Mouse (Mus musculus): Measurements from ENCODE around the gene Pola2. TPM values are rescaled to one million over a fixed set of nuclear protein-coding genes. Genes with fewer than 3 reads are reported as not detected.

Pola2 gene
- 61.4 and 71.4 TPM in 2 replicates for polyA plus RNA-seq (2015; fragmentation: Nextera tagmentation; extraction: Ambion mirVana)

DNA sequence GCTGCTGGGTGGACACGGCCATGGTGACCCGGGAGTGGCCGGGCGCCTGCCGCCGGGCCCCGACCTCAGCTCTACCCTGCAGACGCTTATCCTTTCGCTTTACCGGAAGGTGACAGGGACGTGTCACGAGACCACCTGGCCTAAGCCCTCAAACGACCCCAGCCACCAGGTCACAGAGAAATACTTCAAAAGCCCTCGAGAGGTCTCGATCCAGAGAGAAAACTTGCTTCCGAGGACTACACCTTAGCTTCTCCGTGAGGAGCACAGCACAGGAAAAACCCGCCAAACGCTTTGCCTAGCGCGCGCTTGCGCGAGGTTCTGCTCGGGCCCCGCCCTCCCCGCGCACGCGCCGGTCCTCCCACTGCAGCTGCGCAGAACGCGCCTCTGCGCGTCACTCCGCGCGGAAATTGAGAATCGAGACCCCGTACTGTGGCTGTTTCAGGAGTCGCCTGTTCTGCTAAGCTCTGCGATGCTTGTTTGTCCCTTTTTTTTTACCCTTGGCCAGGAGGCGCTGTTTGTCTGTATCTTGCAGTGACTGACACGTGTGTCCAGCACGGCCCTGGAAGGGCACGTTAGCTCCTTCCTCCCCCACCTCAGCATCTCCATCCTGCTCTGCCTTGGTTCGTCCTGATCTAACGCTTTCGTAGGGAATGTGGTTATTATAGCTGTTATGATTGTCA lies at the start of gene Pola2:
Gene Pola2, minus strand, starts transcription at position 320 of the 680 bp plus-strand sequence.
- peak; percentile 93 for DNase-seq (ENCODE audit: low spot score)

DNA sequence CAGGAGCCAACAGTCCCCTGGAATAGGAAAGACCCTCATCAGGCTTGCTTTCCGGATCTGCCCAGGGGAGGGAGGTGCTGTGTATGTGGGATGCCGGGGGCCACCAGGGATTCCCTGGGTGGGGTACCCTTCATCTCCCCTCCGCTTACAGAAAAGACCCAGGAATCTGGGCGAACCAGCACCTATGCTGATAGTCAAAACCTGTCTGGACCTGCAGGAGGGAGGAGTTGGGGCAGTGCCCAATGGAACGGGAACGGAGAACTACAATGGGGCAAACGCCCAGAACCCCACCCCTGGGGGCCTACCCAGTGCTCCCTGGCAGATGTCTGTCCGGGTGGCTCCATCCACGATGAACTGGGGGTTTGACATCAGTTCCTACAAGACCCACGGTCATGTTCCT lies 49.7 kb upstream of the Pola2 start:
- DNase-seq (ENCODE audit: low spot score): no peak

DNA sequence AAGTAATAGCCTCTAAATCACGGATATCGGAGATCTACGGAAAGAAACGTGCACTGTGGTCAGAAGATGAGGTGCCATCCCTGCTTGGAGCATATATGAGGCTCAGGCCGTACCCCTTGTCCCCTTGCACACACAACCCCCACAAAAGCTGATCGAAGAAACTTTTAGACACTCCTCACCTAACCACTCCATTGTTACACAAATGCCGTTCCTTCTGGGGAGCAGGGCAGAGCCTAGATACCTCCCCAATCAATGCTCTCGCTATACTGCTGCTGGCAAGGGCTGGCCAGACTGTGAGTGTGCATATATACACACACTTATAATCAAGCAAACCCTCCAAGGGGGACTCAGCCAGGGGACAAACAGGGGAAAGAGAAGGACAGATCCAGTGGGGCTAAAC lies 45.1 kb upstream of the Pola2 start:
- DNase-seq (ENCODE audit: low spot score): no peak

DNA sequence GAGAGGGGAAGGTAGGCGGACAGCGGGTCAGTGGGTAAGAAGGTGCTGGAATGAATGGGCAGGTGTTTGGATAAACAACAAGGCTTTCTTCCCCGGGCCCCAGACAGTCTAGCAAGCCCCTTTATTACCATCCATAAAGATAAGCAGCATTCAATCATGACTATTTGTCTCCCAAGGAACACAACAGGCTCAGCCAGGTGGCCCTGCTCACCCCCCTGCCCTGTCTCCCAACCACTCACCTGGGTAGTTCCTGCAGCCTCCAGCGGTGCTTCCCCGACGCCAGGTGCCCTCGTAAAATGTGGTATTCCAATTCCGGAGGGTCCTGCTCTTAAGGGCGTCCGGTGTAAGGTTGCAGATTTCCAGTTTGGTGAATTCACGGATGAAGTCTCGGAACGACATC lies 43.0 kb upstream of the Pola2 start:
- DNase-seq (ENCODE audit: low spot score): no peak

DNA sequence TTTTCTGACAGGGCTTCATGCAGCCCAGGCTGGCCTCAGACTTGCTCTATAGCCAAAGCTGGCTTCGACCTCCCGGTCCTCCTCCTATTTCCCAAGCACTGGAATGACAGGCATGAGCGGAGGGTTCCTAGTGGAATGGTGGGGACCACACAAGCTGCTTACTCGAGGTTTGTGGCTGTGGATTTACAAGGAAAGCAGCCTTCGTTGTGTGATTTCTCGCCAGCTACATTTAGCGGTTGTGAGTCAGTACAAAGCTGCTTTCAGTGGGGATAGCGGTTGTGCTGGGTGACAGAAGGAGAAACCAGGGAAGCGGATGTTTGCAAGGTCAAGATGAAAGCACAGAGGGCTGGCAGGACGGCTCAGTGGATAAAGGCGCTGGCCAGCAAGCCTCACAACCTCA lies 41.5 kb upstream of the Pola2 start:
- no peak for DNase-seq (ENCODE audit: low spot score)

DNA sequence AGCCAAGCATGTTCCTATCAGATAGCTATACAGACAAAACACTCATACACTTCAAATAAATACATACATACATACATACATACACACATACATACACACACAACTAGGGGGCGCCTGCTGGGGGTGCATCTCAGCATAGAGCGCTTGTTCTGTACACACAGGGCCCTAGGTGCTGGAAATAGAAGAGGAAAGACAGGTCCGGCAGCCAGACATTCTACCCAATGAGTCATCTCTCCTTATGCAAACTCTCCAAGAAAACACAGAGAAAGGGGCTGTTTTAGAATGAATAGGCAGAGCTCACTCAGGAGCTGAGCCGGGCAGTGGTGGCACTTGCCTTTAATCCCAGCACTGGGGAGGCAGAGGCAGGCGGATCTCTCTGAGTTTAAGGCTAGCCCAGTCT lies 36.0 kb upstream of the Pola2 start:
- DNase-seq (ENCODE audit: low spot score): no peak

DNA sequence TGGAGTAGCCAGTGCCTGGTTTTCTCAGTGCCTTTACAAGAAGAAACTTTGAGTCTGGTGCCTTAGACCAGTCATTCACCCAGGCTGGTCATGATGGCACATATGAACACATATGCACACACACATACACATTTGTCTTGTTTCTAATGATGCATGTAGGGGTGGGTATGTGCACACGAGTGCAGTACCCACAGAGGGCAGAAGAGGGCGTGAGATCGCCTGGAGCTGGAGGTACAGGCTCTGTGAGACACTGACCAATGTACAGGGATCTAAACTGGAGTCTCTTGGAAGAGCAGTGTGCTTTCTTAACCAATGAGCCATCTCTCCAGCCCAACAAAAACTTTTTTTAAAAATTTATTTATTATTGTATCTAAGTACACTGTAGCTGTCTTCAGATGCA lies 34.2 kb upstream of the Pola2 start:
- DNase-seq (ENCODE audit: low spot score): no peak

DNA sequence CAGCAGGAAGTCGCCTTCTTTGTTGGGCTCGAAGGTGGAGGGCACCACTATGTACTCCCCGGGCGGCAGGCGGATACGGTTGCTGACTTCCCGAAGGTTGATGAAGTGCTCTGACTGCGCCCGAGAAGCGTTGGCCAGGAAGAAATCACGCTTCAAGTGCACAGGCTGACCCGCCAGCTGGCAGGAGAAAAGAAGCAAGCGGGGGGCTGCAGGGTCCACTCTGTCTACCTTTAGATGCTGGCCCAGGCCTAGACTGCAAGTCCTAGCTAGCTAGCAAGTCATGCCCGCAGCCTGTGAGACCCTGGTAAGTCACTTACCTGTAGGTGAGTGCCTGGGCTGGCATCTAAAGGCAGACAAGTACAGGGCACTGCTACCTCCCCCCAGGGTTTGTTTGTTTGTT lies 30.7 kb upstream of the Pola2 start:
- no peak for DNase-seq (ENCODE audit: low spot score)

DNA sequence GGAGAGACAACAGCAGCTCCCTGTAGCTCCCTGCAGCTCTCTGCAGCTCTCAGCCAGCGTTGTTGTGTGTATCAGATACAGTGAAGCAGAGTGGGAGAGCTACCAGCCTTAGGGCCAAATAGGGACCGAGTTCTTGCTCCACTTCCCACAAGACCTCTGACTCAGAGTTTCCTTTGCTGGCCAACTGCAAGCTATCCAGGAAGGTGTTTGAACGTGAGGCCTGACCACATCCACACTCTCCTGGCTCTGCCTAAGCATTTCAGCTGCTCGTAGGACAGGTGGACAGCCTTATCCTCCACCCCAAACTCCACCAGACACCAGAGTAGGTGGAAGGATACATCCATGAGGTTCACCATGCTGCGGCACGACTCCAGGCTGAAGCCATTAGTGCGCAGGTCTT lies 28.0 kb upstream of the Pola2 start:
- DNase-seq (ENCODE audit: low spot score): no peak

DNA sequence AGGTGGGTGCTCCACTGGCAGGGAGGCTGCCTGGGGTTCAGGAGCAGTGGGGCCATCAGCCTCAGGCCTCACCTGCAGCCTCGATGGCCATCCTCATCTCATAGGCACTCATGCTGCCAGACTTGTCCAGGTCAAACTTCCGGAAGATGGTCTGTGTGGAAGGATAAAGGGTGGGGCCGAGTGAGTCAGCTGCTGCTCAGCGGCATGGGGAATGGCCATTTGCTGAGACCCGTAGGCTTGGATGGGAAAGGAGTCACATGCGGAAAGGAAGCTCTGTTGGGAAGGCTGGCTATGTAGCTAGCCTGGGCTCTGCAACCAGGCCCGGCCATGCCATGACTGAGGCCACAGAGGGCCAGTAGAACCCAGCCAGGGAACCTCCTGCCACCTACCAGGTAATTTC lies 27.5 kb upstream of the Pola2 start:
- no peak for DNase-seq (ENCODE audit: low spot score)

DNA sequence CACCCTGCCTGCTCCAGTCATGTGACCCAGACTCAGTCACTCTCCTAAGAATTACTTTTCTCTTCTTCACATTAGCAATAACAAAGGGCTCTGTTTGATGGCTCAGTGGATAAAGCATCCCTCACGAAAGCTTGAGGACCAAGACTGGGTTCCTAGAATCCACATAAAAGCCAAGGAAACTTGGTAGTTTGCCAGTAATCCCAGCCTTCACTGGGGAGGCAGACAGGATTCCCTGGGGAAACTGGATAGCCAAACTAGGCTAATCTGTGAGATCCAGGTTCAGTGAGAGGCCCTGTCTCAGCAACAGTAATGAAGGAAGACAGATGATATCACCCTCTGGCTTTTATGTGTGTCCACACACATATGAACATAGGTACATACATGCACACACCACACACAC lies 26.9 kb upstream of the Pola2 start:
- no peak for DNase-seq (ENCODE audit: low spot score)

DNA sequence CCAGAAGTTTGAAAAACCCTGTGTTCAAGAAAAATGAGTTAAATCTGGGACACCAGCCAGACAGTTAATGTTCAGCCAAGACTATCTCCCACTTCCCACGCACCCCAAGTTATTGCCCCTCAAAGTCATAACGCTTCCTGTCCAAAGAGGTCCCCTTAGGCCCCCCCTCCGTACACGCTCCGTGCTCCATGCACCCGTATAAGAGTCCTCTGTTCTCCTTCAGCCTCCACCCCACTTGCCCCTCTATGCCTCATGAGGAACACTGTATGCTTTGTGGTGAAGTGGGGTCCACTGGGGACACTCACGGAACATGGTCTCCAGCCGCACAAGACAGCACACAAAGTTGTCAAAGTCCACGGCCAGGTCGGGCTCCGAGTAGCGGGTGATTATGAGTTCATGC lies 26.0 kb upstream of the Pola2 start:
- no peak for DNase-seq (ENCODE audit: low spot score)

DNA sequence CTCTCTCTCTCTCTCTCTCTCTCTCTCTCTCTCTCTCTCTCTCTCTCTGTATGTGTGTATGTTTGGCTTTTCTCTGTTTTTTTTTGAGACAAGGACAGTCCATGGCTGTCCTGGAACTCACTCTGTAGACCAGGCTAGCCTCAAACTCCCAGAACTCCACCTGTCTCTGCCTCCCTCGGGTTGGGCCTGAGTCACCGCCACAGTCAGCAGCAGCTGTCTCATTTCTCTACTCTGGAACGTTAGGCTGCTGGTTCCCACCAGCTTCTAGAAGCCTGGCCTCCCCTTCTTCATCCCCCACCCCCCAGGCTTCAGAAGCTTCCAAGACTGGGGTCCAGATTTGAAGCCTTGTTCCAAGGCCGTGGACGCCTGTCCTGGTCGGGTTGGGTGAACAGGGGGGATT lies 25.6 kb upstream of the Pola2 start:
- DNase-seq (ENCODE audit: low spot score): no peak

DNA sequence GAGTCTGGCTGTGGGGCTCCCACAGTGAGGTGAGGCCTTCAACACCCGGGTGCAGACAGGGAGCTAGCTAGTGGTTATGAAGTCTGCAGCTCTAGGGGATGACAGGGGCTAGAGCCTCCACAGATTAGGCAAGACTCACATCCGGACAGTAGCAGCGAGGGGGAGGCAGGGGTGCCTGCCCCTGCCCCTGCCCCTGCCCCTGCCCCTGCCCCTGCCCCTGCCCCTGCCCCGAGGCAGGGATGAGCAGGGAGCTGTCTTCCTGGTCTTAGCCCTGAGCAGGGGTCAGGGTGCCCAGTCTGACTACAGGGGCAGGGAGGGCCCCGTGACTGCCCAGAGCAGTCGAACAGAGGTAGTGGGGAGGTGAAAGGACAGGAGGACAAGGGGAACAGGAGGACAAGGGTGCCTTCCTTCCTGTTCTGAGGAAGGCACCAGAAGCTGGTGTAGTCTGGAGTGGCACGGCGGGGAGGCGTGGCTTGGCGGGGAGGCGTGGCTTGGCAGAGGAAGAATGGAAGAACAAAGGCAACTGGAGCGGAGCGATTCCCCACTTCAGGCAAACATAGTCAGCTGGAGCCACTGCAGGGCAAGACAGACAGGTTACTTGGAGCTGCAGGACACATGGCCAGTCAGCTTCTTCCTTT lies 24.9 kb upstream of the Pola2 start:
- peak; percentile 79 for DNase-seq (ENCODE audit: low spot score)

DNA sequence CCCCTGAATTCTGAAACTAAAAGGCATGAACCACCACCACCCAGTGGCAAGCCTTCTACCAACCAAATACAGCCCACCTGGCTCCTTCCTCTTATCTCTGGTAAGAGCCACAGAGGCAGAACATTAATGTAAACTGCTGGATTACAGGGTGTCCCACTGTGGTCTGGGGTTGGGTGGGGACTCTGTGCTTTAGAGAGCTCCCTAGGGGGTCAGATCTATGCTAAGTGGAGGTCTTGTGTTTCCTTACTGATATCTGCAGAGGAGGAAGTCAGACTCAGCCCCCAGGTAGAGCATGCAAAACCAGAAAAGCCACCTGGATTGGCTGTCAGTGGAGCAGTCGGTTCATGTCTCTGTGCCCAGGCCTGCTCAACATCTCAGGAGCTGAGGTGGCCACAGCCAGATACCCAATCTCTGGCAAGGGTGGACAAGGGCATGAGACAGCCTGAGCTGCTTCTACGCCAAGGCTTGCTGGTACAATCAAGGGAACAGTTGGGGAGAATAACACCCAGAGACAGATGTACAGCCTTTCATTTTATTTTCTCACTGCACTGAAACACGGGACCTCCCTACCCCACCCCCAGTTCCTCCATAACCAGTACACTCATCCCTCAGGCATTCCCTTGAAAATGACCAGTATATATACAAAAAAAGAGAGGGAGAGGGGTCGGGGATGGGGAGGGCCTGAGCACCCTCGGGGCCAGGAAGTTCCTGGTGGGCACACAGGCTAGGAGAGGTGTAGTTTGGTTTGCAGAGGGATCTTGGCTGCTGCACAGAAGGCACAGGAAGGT lies 24.2 kb upstream of the Pola2 start:
- no peak for DNase-seq (ENCODE audit: low spot score)

DNA sequence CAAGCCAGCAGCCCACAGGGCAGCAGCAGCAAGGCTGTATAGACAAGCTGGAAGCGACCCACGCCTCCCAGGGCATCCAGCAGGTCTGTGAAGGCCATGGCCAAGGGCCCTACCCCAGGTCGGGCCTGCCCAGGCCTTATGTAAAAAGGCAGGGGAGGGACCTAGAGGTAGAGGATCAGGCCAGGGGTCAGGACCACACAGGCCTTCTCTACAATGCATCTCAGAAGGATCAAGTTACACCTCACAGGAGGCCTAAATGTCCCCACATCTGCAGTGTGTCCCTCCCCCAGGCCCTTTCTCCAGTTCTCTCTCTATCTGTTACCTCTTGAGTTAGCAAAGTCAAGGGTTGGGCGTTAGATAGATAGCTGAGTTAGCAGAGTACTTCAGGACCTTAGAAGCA lies 22.0 kb upstream of the Pola2 start, which contains the start of gene Slc22a20:
Gene Slc22a20, minus strand, starts transcription at position 101 of the 400 bp plus-strand sequence.
- DNase-seq (ENCODE audit: low spot score): no peak

DNA sequence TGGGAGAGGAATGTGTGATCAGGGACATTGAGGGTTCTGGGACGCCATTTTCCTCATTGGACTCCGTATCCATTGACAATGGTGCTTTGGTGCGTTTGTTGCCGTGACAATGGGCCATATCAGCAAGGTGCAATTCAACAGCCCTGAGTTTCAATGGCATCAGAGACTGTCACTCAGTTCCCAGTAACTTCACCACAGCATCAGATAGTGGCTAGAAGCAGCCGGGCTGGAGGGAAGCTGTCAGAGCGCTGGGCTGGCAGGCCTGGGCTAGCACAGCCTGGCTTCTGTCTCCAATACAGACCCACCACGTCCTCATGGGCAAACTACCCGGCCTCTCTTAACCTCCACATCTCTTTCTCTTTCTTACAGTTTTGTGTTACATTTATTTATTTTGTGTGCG lies 16.5 kb upstream of the Pola2 start:
- no peak for DNase-seq (ENCODE audit: low spot score)

DNA sequence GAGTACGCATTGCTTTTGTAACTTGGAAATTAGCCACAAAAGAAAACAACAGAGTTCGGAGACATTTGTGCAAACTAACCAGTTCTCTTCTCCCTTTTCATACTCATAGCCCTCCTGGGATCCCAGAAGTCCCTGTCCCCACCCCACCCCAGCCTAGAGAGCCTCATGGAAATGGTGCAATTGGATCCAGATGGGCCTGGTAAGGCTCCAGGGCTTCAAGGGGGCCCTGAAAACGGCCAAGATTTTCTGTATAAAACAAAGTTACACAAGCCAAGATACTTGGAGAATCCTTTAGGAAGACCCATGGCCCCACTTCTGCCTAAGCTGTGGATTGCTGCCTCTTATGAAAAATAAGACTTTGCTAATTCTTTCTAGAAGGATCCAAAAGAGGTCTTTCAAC lies 13.7 kb upstream of the Pola2 start:
- DNase-seq (ENCODE audit: low spot score): no peak

DNA sequence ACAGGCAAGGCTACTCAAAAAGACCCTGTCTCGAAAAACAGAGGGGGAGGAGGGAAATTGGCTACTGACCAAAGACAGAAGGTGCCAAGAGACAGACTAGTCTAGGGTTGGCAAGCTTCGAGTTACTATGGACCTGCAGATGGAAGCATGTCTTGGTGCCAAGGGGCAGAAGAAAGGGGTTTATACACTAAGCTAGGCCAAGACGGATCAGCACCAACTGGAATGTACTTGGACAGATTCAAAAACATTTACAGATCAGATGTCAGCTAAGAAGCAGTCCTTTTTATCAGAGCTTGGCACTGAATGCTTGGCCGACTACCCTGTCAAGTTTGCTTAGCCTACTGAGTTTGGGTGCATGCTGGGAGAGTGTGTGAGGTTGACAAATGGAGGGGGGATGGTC lies 11.7 kb upstream of the Pola2 start:
- no peak for DNase-seq (ENCODE audit: low spot score)

DNA sequence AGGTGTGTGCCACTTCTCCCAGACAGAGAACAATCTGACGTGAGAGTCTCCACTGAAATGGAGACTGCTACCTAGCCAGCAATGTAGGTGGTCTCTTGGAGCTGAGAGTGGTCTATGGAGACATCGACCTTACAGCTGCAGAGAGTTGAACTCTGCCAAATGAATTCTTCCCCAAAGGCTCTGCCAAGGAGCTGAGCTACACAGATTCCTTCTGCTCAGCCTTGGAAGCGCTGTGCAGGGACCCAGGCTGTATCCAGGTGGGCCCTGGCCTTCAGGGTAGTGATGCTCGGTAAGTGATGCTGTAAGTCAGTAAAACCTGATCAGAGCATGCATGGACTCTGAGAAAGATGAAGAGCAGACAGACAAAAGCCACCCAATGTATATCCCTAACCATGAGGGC lies 11.1 kb upstream of the Pola2 start:
- DNase-seq (ENCODE audit: low spot score): no peak

DNA sequence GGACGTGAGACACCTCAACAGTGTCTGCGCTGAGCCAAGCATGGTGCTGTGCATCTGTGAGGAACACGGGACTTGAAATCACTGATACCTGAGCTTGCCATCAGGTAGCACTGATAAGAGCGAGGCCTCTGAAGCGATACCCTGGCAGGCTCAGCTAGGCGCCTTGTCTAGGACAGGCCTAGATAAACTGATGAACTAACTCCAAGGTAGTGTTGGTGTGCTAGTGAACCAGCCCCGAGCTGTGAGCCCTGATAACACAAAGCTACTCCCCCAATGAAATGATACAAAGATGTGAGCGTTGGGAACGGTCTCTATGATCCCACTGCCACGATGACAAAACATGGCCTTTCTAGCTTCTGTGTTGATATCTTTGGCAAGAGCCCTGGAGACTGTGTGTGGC lies 3.7 kb upstream of the Pola2 start:
- DNase-seq (ENCODE audit: low spot score): no peak

DNA sequence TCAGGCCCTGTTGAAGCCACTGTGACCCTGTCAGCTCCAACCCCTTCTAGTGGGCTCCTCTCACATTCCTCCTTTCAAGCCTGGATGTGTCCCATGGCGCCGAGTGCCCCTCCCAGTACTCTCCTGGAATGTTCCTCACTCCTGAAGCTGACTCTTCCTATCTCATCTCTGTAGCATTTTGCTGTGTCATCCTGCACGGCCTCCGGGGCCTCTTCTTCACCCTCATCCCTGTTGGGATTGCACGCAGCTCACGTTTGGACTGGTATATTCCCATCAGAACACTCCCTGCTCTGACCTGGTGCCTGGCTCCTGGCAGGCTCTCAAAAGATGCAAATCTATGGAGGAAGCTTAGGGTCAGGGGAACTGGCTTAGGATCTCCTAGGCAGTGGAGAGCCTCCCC lies 2.8 kb upstream of the Pola2 start:
- DNase-seq (ENCODE audit: low spot score): no peak

DNA sequence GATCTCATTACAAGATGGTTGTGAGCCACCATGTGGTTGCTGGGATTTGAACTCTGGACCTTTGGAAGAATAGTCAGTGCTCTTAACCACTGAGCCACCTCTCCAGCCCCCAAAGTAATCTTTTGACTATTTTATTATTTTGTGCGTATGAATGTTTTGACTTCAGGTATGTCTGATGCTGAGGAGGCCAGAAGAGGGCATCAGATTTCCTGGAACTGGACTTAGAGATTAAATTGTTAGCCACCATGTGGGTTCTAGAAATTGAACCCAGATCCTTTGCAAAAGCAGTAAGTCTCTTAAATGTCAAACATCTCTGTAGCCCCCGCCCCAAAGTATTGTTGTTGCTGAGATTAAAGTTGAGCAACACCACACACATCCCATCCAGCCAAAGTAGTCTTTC lies 1.9 kb upstream of the Pola2 start:
- DNase-seq (ENCODE audit: low spot score): no peak

All from thymus, postnatal 0 days (tissue).